Mouse (Mus musculus) embryonic fibroblast, embryonic 13.5 days (primary cell): ENCODE results near the gene C2cd5.

ENCODE experiments used
- CTCF ChIP-seq: IDR thresholded peaks from 2 replicates; pipeline ENCODE4 v1.5.1; 2011; ENCODE audit warnings: mild to moderate bottlenecking, control low read depth, low read length, moderate library complexity, borderline replicate concordance; ENCODE audit not compliant: insufficient read depth
- POLR2A ChIP-seq: IDR thresholded peaks from 2 replicates; pipeline ENCODE4 v1.6.1; 2011; ENCODE audit warnings: low read depth, mild to moderate bottlenecking, control low read depth, low read length, moderate library complexity

GRCm38 (mm10) chr6:143129952-143130351 lies 30.0 kb upstream of the C2cd5 start:
- TF ChIP-seq POLR2A, result no peak
- no peak for TF ChIP-seq CTCF
